Mouse (Mus musculus): Measurements from ENCODE around the gene Olfr159.

GRCm38 (mm10) chr4:43733186-43733585 lies 37.6 kb downstream of the Olfr159 start:
- no peak for TF ChIP-seq CTCF (IDR thresholded peaks at IDR 0.05; ENCODE audit: low read depth)
- no peak for TF ChIP-seq EP300 (IDR thresholded peaks at IDR 0.05; ENCODE audit: low read depth)

Measured in liver, postnatal 0 days (tissue).